ENCODE assay signal across 35 mouse cellular contexts in the genomic region with DNA sequence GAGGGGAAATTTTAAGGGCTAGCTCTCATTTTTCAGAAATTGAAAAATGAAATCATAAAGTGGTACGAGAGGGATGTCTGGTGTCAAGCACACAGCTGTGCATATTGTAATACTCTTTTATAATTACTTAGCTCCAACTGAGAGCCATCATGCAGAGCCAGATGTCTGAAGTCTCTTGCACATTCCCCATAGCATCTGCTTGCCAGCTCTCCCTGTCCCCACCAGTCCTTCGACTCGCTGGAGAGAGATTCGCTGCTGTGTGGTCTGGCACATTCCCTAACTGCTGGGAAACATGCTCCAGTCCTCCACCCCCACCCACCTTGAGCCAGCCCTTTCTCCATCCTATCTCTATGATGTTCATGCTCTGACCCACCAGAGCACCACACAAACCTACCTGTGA. TPM values are rescaled to one million over a fixed set of nuclear protein-coding genes. Genes with fewer than 3 reads are reported as not detected.
DNase-seq lines count a peak whose midpoint lies in the region; ATAC-seq and TF ChIP-seq lines count a peak whose summit lies in the region.
"Had no signal": no experiment of that assay in that cellular context is flagged by ENCODE, and none has a peak within 500 bp of the region (broad histone marks: within the 10 kb centered on the region; RNA-seq: fewer than 3 reads in every experiment).

No protein-coding gene starts in this region.

- ATAC-seq in embryonic facial prominence, embryonic 14.5 days (ENCODE audit: low read depth): no peak
- peak; percentile 83; the same call in 1 of the 2 replicates for ATAC-seq in lung, embryonic 14.5 days (ENCODE audit: insufficient read depth)
- ATAC-seq in lung, embryonic 16.5 days (ENCODE audit: low read depth): peak; percentile 92
- no peak for ATAC-seq in erythroblast, adult 5-6 weeks (replicated peaks; ENCODE audit: low FRiP score, poor library complexity, severe bottlenecking)
- ATAC-seq: activated CD4-positive, CD25-positive, alpha-beta regulatory T cell, adult 4 months; forebrain, embryonic 16.5 days; liver, embryonic 12.5 days; liver, postnatal 0 days had no signal

- WGBS in embryonic facial prominence, embryonic 14.5 days: 43% methylated on average over 4 of the region's 4 CpGs
- 85% methylated on average over 4 of the region's 4 CpGs for WGBS in embryonic facial prominence, embryonic 10.5 days
- 55% methylated on average over 4 of the region's 4 CpGs for WGBS in lung, embryonic 14.5 days
- WGBS in lung, adult 2 months: 72% methylated on average over 4 of the region's 4 CpGs
- WGBS in lung, embryonic 16.5 days: 48% methylated on average over 4 of the region's 4 CpGs

- H3K4me3 ChIP-seq in embryonic facial prominence, embryonic 14.5 days (ENCODE audit: low read depth, low read length): no peak overlapping the region
- H3K4me3 ChIP-seq in embryonic facial prominence, embryonic 10.5 days: no peak overlapping the region
- no peak overlapping the region for H3K4me3 ChIP-seq in lung, embryonic 14.5 days (ENCODE audit: low read depth, low read length)
- H3K4me3 ChIP-seq in lung, adult 2 months (replicated peaks; ENCODE audit: extremely low read depth, low read depth, low read length): no peak overlapping the region
- H3K4me3 ChIP-seq in lung, embryonic 16.5 days (ENCODE audit: low read length): no peak overlapping the region
- H3K4me3 ChIP-seq: erythroblast, embryonic 14.5 days; heart, embryonic 15.5 days; kidney, embryonic 15.5 days; liver, embryonic 12.5 days had no signal

- no peaks in the 10 kb centered on the region for H3K27me3 ChIP-seq in embryonic facial prominence, embryonic 14.5 days (replicated peaks; ENCODE audit: control insufficient read depth, insufficient read depth, low read length)
- no peaks in the 10 kb centered on the region for H3K27me3 ChIP-seq in embryonic facial prominence, embryonic 10.5 days (replicated peaks; ENCODE audit: low read depth, poor library complexity, severe bottlenecking)
- H3K27me3 ChIP-seq in lung, embryonic 14.5 days (ENCODE audit: insufficient read depth, low read length): no peaks in the 10 kb centered on the region
- no peaks in the 10 kb centered on the region for H3K27me3 ChIP-seq in lung, embryonic 16.5 days (ENCODE audit: control insufficient read depth, insufficient read depth, low read depth, low read length)
- H3K27me3 ChIP-seq: heart, embryonic 15.5 days; kidney, embryonic 15.5 days had no signal

- no peaks in the 10 kb centered on the region for H3K4me1 ChIP-seq in embryonic facial prominence, embryonic 14.5 days (ENCODE audit: control insufficient read depth, insufficient read depth, low read length)
- no peaks in the 10 kb centered on the region for H3K4me1 ChIP-seq in embryonic facial prominence, embryonic 10.5 days
- no peaks in the 10 kb centered on the region for H3K4me1 ChIP-seq in lung, embryonic 14.5 days (ENCODE audit: insufficient read depth)
- H3K4me1 ChIP-seq in lung, adult 2 months (ENCODE audit: control insufficient read depth, insufficient read depth, low read length): no peaks in the 10 kb centered on the region
- peaks cover 7% of the 10 kb centered on the region for H3K4me1 ChIP-seq in lung, embryonic 16.5 days (replicated peaks; ENCODE audit: control insufficient read depth, insufficient read depth, low read length)
- H3K4me1 ChIP-seq: heart, embryonic 15.5 days; kidney, embryonic 15.5 days; liver, embryonic 12.5 days had no signal

- no peak overlapping the region for H3K9ac ChIP-seq in embryonic facial prominence, embryonic 14.5 days (ENCODE audit: low read depth, low read length)
- no peak overlapping the region for H3K9ac ChIP-seq in lung, embryonic 14.5 days
- H3K9ac ChIP-seq in lung, embryonic 16.5 days (ENCODE audit: low read length): no peak overlapping the region
- H3K9ac ChIP-seq: heart, embryonic 15.5 days; hindbrain, embryonic 14.5 days; kidney, embryonic 15.5 days; liver, embryonic 12.5 days; liver, postnatal 0 days had no signal

- no peak for TF ChIP-seq CTCF in lung, embryonic 14.5 days (IDR thresholded peaks at IDR 0.05; ENCODE audit: low read depth)
- TF ChIP-seq CTCF in lung, adult 2 months (IDR thresholded peaks at IDR 0.05; ENCODE audit: insufficient read depth, low read length): no peak

- TF ChIP-seq POLR2A in lung, adult 2 months (IDR thresholded peaks at IDR 0.05; ENCODE audit: borderline replicate concordance, extremely low read depth, low read depth, low read length): no peak

- H3K36me3 ChIP-seq in embryonic facial prominence, embryonic 14.5 days (ENCODE audit: control insufficient read depth, insufficient read depth, low read length): no peaks in the 10 kb centered on the region
- no peaks in the 10 kb centered on the region for H3K36me3 ChIP-seq in embryonic facial prominence, embryonic 10.5 days (replicated peaks)
- no peaks in the 10 kb centered on the region for H3K36me3 ChIP-seq in lung, embryonic 14.5 days (ENCODE audit: insufficient read depth)
- H3K36me3 ChIP-seq in lung, embryonic 16.5 days (ENCODE audit: control insufficient read depth, insufficient read depth, low read length): no peaks in the 10 kb centered on the region
- H3K36me3 ChIP-seq: heart, embryonic 15.5 days; kidney, embryonic 15.5 days; liver, embryonic 12.5 days had no signal

- peak; percentile 19 for DNase-seq in embryonic facial prominence, embryonic 14.5 days (ENCODE audit: low spot score)
- no peak for DNase-seq in embryonic facial prominence, embryonic 10.5 days (ENCODE audit: low spot score)
- DNase-seq in lung, embryonic 14.5 days: peak; percentile 54
- DNase-seq in lung, adult 2 months: no peak
- DNase-seq in lung, postnatal 4 days: peak; percentile 18 to 65
- DNase-seq in frontal cortex, postnatal 14 days (ENCODE audit: low spot score in 2 of 2): no peak
- DNase-seq: adrenal gland, adult 2 months; cerebellum, adult 8-10 months; cerebellum, postnatal 25 days; gastrocnemius, postnatal 10 days; heart, postnatal 36 days; kidney, adult 18-20 months; kidney, postnatal 25 days; left cerebral cortex, postnatal 4 days; liver, postnatal 0 days; retina, postnatal 1 day; right cerebral cortex, postnatal 25 days; spleen, adult 18-20 months; thymus, adult 18-20 months; thymus, postnatal 25 days had no signal

- H3K27ac ChIP-seq in embryonic facial prominence, embryonic 14.5 days (replicated peaks; ENCODE audit: low read depth, low read length): no peak overlapping the region
- no peak overlapping the region for H3K27ac ChIP-seq in embryonic facial prominence, embryonic 10.5 days (replicated peaks)
- H3K27ac ChIP-seq in lung, embryonic 14.5 days (ENCODE audit: low read depth): no peak overlapping the region
- no peak overlapping the region for H3K27ac ChIP-seq in lung, embryonic 16.5 days (ENCODE audit: low read length)
- H3K27ac ChIP-seq: heart, embryonic 15.5 days; hindbrain, embryonic 14.5 days; kidney, embryonic 15.5 days; liver, embryonic 12.5 days; stomach, postnatal 0 days had no signal

- no peak overlapping the region for H3K4me2 ChIP-seq in embryonic facial prominence, embryonic 14.5 days (ENCODE audit: low read depth, low read length)
- no peak overlapping the region for H3K4me2 ChIP-seq in lung, embryonic 14.5 days
- no peak overlapping the region for H3K4me2 ChIP-seq in lung, embryonic 16.5 days (ENCODE audit: low read depth, low read length)
- H3K4me2 ChIP-seq: heart, embryonic 15.5 days; hindbrain, embryonic 14.5 days; kidney, embryonic 15.5 days; liver, embryonic 12.5 days; midbrain, embryonic 11.5 days had no signal

- no peaks in the 10 kb centered on the region for H3K9me3 ChIP-seq in embryonic facial prominence, embryonic 14.5 days (ENCODE audit: control insufficient read depth, low read length)
- H3K9me3 ChIP-seq in embryonic facial prominence, embryonic 10.5 days: no peaks in the 10 kb centered on the region
- no peaks in the 10 kb centered on the region for H3K9me3 ChIP-seq in lung, embryonic 14.5 days (ENCODE audit: low read depth, low read length)
- no peaks in the 10 kb centered on the region for H3K9me3 ChIP-seq in lung, embryonic 16.5 days (ENCODE audit: control insufficient read depth, low read length)
- H3K9me3 ChIP-seq: heart, embryonic 15.5 days; kidney, embryonic 15.5 days; liver, embryonic 12.5 days had no signal

RNA-seq across cellular contexts. Expression of a gene that starts 15.6 kb away (rescaled TPM):
- 0.21 and 0.24 TPM in 2 replicates for polyA plus RNA-seq in embryonic facial prominence, embryonic 14.5 days (2014; fragmentation: Nextera tagmentation; extraction: Ambion mirVana)
- polyA plus RNA-seq in embryonic facial prominence, embryonic 10.5 days (2016; fragmentation: Nextera tagmentation; extraction: Ambion mirVana): 0.11 and 0.18 TPM in 2 replicates
- not detected in 2 replicates for polyA plus RNA-seq in lung, embryonic 14.5 days (2014; fragmentation: Nextera tagmentation; extraction: Ambion mirVana)
- polyA plus RNA-seq in lung, adult 2 months (2012; rRNA removed): not detected in 2 replicates
- polyA plus RNA-seq in lung, embryonic 16.5 days (2015; fragmentation: Nextera tagmentation; extraction: Ambion mirVana): 0.14 TPM in 1 of 2 replicates, not detected in the other
- not detected in 2 replicates for total RNA-seq in erythroblast, adult 5-6 weeks (2015; ENCODE audit: low replicate concordance)
- total RNA-seq in erythroblast, adult 5-6 weeks (2017; ENCODE audit: low replicate concordance): not detected in 2 replicates
- total RNA-seq: CH12.LX; gastrocnemius, postnatal 10 days; granulocyte monocyte progenitor cell, adult 5-6 weeks; heart, postnatal 36 days; megakaryocyte, adult 5-6 weeks had no signal
- polyA plus RNA-seq: activated CD4-positive, CD25-positive, alpha-beta regulatory T cell, adult 4 months; adrenal gland, adult 2 months; C2C12; erythroblast, embryonic 14.5 days; liver, postnatal 0 days had no signal

Comparison
In these comparisons a context has a peak if more than half of its experiments do, and no peak if none do; other contexts are left out.
1. DNase-seq: peak in embryonic facial prominence, embryonic 14.5 days (single experiment), lung, embryonic 14.5 days (single experiment) and lung, postnatal 4 days (2 of 2); none in embryonic facial prominence, embryonic 10.5 days (single experiment), lung, adult 2 months (single experiment) and frontal cortex, postnatal 14 days (0 of 2).
2. ATAC-seq: peak in lung, embryonic 14.5 days (single experiment) and lung, embryonic 16.5 days (single experiment); none in embryonic facial prominence, embryonic 14.5 days (single experiment) and erythroblast, adult 5-6 weeks (single experiment).